Mouse (Mus musculus): Measurements from ENCODE around the gene Chrd. TPM values are rescaled to one million over a fixed set of nuclear protein-coding genes. Genes with fewer than 3 reads are reported as not detected.

Gene Chrd
- polyA plus RNA-seq, 1 experiment: 2.4 TPM

DNA sequence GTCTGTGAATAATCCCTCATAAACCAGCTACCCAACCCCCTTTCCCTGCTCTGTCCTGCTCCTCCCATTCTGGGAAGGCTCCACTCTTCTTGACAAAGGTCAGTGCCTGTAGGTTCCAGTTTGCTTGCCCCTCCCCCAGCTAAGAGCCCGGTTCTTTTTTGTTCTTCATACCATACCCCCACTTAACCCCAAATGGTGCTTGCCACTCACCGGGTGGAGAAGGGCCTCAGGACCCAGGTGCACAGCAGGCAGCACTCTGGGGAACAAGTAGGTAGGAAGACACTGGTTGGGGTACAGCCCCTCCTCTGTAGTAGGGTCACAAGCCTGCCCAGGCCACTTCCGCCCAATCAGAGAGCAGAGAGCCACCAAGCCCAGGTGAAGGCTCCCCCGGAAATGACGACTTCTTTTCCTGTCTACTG is 2.6 kb upstream of the Chrd start:
- 30% methylated on average over 5 of the region's 5 CpGs for WGBS
- DNase-seq (ENCODE audit: low read depth, low spot score): no peak

DNA sequence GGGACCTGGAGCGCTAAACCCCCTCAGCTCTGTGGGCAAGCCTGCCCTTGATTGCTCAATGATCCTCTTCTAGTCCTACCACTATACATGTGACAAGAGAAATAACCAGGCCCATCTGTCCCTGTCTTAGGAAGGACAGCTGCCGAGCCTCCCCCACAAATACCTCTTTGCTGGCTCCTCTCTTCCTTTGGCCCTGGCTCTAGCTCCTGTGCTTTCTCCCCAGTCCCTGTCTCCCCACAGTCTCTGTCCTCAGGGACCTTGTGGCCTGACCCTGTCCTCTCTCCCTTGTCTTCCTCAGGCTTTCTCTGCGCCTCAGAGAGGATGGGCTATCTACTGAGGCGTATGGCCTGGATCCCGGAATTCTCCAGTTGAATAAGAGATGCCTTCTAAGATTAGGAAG is 1.2 kb upstream of the Chrd start:
- DNase-seq (ENCODE audit: low read depth, low spot score): no peak
- WGBS: 83% methylated on average over 5 of the region's 5 CpGs

DNA sequence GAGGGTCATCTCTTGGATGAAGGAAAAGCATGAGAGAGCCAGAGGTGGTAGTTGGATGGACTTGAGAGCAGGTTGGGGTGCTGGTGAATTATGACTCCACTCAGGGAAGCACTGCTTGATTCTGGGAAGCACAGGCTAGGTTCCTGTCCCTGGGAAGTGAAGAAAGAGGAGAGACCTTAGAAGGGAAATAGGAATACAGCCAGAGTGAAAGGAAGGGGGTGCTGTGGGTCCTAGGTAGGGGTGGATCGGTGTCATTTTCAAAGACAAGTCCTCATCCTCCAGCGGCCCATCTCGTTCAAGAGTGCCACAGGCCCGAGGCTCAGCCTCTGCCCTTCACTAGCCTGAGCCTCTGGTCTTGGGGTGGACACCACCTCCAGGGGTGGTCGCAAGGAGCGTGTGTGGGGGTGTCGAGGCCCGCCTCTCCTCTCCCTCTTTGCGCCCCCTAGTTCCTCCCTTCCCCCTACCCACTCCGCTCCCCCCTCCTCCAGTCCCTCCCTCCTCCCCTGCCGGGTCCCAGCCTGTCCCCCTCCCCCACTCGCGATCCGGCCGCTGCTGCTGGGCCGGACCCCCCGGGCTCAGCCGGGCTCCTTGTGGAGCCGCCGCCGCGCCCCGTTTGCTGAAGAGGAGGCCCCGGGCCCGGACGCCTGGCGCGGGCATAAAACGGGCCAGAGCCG is 539 bp upstream of the Chrd start:
- no peak for DNase-seq (ENCODE audit: low read depth, low spot score)
- WGBS: 9% methylated on average over 27 of the region's 30 CpGs

DNA sequence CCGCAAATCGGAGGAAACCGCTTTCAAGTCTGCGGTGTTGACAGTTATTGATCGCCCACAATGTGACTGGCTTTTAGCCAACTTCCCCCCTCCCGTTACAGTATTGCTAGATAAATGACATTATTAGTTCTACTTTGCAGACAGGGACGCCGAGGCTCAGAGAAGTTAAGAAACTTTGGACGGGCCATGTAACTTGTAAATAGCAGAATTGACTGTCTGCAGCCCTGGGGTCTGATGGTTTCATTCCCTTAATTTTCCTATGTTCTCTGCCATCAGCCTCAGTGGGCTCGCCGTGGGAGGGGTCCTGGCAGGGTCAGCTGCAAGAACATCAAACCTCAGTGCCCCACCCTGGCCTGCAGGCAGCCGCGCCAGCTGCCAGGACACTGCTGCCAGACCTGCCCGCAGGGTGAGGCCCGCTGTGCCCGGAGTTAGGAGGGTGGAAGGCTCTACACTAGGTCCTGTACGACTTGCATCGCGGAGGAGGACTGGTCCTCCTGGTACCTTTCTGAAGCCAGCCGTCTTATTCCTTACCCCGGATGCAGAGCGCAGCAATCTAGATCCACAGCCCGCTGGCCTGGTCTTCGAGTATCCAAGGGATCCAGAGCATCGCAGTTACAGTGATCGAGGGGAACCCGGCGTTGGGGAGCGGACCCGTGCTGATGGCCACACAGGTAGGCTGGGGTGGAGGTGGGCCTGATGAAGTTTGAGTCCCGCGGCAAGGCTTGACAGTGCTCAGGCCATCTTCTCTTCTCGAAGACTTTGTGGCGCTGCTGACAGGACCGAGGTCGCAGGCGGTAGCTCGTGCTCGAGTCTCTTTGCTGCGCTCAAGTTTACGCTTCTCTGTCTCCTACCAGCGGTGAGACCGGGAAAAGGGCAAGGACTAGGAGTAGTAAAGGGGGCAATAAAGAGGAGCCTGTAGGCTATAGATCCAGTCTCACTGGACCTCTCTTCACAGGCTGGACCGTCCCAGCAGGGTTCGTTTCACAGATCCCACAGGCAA is 1.1 kb downstream of the Chrd start, which contains the start of gene Thpo:
TSS of gene Thpo (minus strand) at position 781 of the 1,000 bp plus-strand sequence.
- 14% methylated on average over 45 of the region's 45 CpGs for WGBS
- DNase-seq (ENCODE audit: low read depth, low spot score): no peak

DNA sequence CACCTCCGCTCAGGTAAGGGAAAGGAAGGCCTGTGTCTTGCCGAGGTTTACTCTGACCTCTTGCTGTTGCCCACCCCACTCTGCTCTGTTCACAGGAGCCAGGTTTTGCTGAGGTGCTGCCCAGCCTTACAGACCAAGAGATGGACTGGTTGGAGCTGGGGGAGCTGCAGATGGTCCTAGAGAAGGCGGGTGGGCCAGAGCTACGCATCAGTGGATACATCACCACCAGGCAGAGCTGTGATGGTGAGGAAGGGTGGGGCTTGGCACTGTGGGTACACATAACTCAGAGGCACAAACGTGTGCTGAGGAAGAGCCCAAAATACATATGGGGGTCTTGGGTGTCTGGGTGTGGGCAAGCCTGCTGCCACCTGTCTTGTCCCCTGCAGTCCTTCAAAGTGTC is 2.7 kb downstream of the Chrd start:
- 76% methylated on average over 5 of the region's 5 CpGs for WGBS
- DNase-seq (ENCODE audit: low read depth, low spot score): no peak

DNA sequence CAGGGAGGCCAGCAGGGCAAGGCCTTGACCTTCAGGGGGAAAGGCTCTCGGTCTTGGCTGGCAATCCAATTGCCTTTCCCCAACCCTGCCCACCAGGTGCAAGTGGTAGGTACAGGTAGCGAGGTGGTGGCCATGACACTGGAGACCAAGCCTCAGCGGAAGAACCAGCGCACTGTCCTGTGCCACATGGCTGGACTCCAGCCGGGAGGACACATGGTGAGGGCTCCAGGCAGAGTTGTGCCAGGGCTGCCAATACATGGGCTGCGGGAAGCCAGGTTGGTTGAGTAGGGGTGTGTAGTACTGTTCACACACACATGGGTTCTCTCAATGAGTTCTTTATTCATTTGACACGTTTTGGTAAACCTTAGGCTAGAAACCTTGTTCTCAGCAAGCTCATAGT is 3.2 kb downstream of the Chrd start:
- no peak for DNase-seq (ENCODE audit: low read depth, low spot score)
- 92% methylated on average over 7 of the region's 7 CpGs for WGBS

DNA sequence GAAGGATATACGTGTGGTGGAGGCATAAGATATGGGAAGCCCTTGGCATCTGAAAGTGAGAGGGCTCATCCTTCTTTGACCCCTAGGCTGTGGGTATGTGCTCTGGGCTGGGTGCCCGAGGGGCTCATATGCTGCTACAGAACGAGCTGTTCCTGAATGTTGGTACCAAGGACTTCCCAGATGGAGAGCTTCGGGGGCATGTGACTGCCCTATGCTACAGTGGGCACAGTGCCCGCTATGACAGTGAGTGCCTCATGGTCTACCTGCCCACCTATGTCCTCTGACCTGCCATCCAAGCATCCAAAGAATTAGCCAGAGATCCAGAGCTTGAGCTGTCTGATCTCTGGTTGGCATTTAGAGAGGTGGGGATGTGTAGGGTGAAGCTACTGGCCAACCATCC is 3.9 kb downstream of the Chrd start:
- no peak for DNase-seq (ENCODE audit: low read depth, low spot score)
- 88% methylated on average over 5 of the region's 5 CpGs for WGBS

DNA sequence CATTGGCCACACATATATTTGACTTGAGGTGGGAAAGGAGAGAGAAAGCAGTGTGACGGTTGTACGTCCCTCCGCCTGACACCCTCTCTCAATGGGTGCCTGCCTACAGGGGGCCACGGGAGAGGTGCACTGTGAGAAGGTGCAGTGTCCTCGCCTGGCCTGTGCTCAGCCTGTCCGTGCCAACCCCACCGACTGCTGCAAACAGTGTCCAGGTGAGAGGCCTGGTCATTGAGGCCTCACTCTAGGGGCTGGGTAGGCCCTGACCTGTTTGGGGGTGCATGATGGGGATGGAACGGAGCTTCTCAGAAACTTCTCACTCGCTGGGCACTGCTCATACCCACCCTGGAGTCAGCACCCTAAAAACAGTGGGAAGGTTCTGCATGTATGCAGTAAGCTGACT is 6.9 kb downstream of the Chrd start:
- 94% methylated on average over 9 of the region's 9 CpGs for WGBS
- DNase-seq (ENCODE audit: low read depth, low spot score): no peak

DNA sequence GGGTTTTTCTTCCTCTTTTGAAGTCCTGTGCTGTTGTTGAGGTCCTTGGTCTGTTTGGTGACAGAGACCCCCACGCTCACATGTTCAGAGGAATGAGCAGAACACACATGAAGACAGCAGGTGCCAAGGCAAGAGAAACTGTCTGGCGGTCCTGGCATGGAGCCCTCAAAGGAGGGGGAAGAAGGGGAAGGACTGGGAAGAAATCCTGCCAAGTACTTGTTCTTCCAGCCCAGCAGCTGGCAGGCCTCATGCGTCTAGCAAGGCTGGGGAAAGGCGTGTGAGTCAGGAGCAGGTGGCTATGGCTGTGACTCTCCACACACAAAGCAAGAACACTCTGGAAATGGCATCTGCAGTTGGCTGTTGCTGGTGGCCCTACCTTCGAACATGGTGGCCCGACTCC is 13.7 kb downstream of the Chrd start:
- no peak for DNase-seq (ENCODE audit: low read depth, low spot score)
- 12% methylated on average over 6 of the region's 6 CpGs for WGBS

DNA sequence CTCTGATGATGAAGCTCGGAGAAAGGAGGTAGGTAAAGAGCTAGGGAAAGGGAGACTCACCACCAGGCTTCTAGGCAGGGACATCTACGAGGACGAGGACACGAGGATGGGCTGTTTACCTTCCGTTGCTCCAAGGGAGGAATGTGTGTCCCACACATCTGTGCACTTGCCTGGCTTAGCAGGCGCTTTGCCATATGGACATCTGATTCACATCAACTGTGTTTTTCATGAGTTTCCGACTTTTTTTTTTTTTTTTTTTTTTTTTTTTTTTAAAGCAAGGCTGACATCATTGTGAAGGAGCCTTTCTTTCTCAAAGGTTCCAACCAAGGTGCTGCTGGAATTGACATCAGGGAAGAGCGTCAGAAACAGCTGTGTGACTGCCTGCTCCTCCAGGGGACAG is 17.6 kb downstream of the Chrd start:
- DNase-seq (ENCODE audit: low read depth, low spot score): no peak
- 46% methylated on average over 8 of the region's 8 CpGs for WGBS

DNA sequence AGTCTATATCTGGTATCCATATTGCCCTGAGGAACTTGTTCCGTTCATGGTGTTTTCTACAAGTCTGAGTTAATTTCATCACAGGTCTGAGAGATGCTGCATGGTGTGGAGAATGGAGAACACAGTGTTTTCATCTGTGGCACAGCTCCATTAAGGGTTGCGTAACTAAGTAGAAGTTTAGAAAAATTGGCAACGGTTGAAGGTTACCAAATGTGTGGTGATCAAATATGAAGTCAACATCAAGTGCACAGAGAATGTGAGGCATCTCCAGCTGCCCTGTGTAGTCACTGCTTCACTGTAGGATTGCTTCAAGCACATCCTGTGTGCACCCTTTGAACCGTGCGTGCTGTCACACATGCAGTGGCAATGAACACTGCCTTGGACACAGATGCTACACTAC is 23.1 kb downstream of the Chrd start:
- no peak for DNase-seq (ENCODE audit: low read depth, low spot score)
- WGBS: 79% methylated on average over 5 of the region's 5 CpGs

DNA sequence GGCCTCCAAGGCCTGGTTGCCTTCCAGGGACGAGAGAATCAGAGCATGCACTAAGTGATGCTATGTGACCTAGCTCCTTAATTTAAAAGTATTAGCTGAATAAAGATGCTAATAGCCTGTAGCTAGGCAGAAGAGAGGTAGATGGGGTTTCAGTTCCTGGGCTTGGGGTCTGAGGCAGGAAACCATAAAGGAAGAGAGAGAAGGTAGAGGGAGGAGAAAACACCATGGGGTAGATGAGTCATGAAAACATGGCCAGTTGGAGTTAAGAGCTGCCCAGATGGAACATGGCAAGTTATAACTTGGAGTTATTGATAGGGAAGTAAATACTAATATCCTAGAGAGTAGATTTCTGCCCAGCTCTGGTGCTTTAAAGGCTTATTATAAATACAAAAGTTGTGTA is 24.5 kb downstream of the Chrd start:
- DNase-seq (ENCODE audit: low read depth, low spot score): no peak
- WGBS: 67% methylated on average over 1 of the region's 1 CpGs

DNA sequence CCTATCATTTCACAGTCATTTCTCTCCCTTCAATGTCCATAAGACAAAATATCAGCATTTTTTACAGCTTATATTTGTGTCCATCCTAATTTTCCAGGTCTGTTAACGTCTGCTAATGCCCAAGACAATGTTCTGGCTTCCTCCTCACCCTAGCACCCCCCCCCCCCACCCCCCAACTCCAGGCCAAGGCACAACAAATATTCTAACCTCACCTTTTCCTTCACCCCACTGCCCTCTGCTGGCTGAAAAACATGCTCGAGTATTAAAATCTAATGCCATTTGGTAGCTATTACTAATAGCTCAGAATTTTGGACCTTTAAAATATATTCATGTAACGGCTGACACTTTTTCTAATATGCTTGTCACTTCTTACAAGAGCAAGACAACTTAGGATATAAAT is 28.8 kb downstream of the Chrd start:
- no peak for DNase-seq (ENCODE audit: low read depth, low spot score)
- WGBS: 18% methylated on average over 3 of the region's 3 CpGs

DNA sequence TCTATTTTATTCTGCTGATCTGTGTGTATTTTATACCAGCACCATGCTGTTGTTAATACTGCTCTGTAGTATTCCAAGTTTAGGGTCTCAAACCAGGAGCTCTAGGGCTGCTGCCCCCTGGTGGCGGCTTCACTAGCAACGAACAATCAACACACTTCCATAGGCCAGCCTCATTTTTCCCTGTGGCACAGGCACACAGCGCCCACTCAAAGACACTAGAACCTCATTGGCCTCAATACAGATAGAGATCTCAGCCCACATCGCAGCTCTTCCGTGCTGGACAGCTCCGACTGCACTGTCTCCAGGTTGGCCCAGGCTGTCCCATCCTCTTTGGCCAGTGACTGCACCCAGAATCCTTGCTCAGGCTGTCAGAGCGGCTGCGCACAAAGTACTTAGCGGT is 32.3 kb downstream of the Chrd start:
- 59% methylated on average over 9 of the region's 9 CpGs for WGBS
- no peak for DNase-seq (ENCODE audit: low read depth, low spot score)

DNA sequence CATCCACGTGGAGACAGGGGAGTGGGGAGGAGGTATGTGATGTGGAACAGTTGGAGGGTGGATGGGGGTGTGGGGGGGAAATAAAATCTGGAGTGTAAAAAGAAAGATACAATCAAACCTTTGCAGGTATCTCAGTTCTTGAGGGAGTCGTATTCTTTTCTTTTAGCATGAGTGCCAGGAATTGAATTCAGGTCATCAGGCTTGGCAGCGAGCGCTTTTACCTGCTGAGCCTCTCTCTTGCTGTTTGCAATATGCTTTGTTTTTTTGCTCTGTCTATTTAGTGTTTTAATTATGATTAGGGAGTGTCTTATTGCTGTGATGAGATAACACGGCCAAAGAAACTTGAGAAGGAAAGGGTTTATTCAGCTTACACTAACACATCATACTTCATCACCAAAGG is 42.1 kb downstream of the Chrd start:
- 71% methylated on average over 5 of the region's 5 CpGs for WGBS
- no peak for DNase-seq (ENCODE audit: low read depth, low spot score)

DNA sequence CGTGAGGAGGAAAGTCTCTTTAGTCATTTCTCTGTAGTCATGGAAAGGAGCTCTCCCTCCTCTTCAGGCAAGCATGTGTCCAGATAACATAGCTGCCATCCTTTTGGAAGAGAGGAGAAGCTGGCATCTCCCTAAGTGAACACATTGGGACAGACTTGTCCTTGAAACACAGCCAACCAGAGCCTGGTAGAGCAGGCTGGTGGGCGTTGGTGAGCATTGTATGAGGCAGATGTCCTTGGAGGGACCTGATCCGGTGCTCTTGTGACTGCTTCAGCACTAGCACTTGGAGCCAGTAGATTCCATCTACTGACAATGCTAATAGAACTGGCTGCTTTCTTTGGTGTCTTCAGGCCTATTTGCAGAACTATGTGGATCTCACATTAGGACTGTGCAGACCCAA is 46.9 kb downstream of the Chrd start:
- WGBS: 59% methylated on average over 3 of the region's 3 CpGs
- no peak for DNase-seq (ENCODE audit: low read depth, low spot score)

DNA sequence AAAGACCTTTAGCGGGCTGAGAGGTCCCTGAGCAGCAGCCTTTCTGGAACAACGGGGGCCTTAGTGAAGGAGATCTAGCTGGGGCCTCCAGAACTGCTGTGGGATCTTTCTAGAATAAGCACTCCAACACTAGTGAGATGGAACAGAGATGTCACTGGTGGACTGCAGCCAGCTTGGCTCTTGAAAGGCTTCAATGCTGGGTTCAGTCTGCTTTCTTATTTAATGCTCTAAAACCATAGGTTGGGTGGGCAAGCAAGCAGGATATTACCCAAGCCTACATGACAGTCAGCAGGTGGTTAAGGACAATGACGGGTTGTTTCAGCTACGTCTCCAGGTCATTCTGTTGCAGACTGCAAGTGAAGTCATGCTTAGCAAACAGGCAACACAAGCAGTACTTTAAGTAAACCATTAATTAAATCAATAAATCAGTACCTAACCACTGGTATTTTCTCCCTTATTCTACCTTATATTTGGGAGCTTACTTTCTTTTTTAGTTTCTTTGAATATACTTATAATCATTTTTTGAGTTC is 48.2 kb downstream of the Chrd start:
- WGBS: 78% methylated on average over 4 of the region's 4 CpGs
- no peak for DNase-seq (ENCODE audit: low read depth, low spot score)

DNA sequence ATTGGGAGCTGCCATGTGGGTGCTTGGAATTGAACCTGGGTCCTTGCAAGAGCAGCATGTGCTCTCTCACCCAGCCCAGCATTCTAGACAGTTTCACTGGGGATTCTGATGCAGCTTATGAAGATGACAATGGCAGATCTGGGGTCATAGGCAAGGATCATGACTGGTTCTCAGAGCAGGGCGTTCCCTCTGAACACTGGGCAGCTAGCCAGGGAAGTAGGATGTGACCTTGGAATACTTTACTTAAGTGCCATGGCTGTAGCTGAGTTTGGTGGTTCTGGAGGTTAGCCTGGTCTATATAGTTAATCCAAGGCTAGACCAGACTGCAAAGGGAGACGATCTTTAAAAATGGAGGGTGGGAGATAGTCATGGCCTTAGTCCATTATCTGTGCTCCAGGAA is 51.0 kb downstream of the Chrd start:
- WGBS: 62% methylated on average over 2 of the region's 2 CpGs
- no peak for DNase-seq (ENCODE audit: low read depth, low spot score)

DNA sequence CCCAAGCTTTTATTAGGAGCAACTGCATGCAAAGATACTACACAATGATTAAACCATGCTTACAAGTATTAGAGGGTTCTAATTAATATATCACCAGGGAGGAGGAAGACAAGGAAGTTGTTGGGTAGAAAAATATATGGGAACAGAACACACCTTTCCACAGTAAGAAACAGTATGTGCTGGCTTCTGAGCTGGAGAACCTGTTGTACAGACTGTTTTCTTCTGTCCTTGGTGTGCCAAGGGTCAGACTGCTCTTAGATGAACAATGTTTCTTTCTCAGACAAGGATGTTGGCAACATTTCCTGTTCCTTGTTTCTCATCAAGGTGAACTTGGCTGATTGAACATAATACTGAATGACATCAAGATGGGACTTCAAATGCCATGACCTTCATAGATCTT is 51.8 kb downstream of the Chrd start:
- no peak for DNase-seq (ENCODE audit: low read depth, low spot score)

DNA sequence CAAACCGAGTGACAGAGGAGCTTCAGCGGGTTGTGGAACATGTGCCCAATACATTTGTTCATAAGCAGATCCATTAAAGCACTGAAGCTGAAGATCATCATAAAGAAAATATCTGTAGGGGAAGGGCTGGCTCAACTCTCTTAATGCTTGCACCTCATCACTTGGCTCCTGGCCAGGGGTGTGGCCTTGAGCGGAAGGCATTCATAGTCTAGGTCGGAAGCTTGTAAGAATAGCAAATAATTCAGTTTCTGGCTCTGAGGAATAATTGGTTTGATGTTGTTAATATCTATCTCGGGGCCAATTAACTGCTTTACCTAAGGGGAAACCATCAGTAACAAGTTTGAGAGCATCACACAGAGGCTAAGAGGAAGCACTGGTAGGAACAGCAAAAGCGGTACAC is 53.6 kb downstream of the Chrd start:
- DNase-seq (ENCODE audit: low read depth, low spot score): no peak
- WGBS: 62% methylated on average over 6 of the region's 6 CpGs

DNA sequence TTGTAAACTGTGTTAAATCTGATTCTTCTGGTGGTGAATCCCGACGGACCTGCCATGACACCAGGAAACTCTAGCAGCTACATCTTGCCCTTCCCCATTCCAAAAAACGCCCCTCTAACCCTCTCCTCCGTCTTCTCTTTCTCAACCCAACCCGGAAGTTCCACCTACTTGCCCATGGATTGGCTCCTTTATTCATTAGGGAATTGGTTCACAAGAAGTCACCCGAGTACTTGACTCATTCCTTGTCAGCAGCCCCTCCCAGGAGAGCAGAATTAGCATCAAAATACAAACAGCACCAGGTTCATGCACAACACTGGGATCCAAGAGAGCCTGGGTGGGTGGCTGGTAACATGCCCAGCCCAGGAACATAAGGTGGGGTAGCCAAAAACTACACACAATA is 58.9 kb downstream of the Chrd start:
- 61% methylated on average over 6 of the region's 6 CpGs for WGBS
- DNase-seq (ENCODE audit: low read depth, low spot score): no peak
